Mouse (Mus musculus) G1E (cell line): ENCODE data around the gene 1700034I23Rik. TPM values are rescaled to one million over a fixed set of nuclear protein-coding genes. Genes with fewer than 3 reads are reported as not detected.
"Not testable (repeated sequence)": the region's sequence is repeated elsewhere in the genome, so short reads cannot be mapped to it uniquely, and the experiment has no call there.

Source experiments
- ATAC-seq: 2 replicates; pipeline ENCODE4 v1.8.0; 2016; ENCODE audit warnings: mild to moderate bottlenecking; ENCODE audit not compliant: insufficient number of reproducible peaks, poor library complexity, low FRiP score, severe bottlenecking; ENCODE audit errors: extremely low read depth
- DNase-seq: peaks from one replicate; pipeline ENCODE4 v3.0.0; 2012; ENCODE audit warnings: low spot score
- H3K27me3 ChIP-seq: 2 replicates; pipeline ENCODE4 v1.6.1; 2012; ENCODE audit warnings: mild to moderate bottlenecking, low read length, inconsistent platforms; ENCODE audit not compliant: insufficient read depth
- H3K36me3 ChIP-seq: replicated peaks from 2 replicates; pipeline ENCODE3; 2012; ENCODE audit warnings: mild to moderate bottlenecking, inconsistent platforms
- H3K4me1 ChIP-seq: 2 replicates; pipeline ENCODE4 v1.6.1; 2012; ENCODE audit warnings: low read depth, low read length, inconsistent platforms, mixed read lengths; ENCODE audit not compliant: insufficient read depth
- H3K4me3 ChIP-seq: 2 replicates; pipeline ENCODE4 v1.5.1; 2012; ENCODE audit warnings: low read depth, mild to moderate bottlenecking, inconsistent platforms, low read length, moderate library complexity, mixed read lengths
- H3K9me3 ChIP-seq: replicated peaks from 2 replicates; pipeline ENCODE4 v1.6.1; 2012; ENCODE audit warnings: inconsistent platforms
- CTCF ChIP-seq: IDR thresholded peaks from 2 replicates; pipeline ENCODE4 v1.5.1; 2012; ENCODE audit warnings: low read depth, low read length, inconsistent platforms, mixed read lengths
- GATA1 ChIP-seq: IDR thresholded peaks from 2 replicates; pipeline ENCODE4 v1.6.1; 2012; ENCODE audit warnings: borderline replicate concordance, low read length, inconsistent platforms, mixed read lengths
- GATA2 ChIP-seq: IDR thresholded peaks from 2 replicates; pipeline ENCODE4 v1.6.1; 2012; ENCODE audit warnings: low read depth, low read length, inconsistent platforms, borderline replicate concordance
- POLR2AphosphoS5 ChIP-seq: IDR thresholded peaks from 2 replicates; pipeline ENCODE4 v1.6.1; 2012; ENCODE audit warnings: low read depth, low read length, inconsistent platforms; ENCODE audit not compliant: insufficient replicate concordance
- TAL1 ChIP-seq: conservative IDR thresholded peaks from 2 replicates; pipeline ENCODE4 v1.6.1; 2012; ENCODE audit warnings: low read depth, low read length, inconsistent platforms, mixed read lengths
- polyA plus RNA-seq: library from polyadenylated mRNA; stranded (reverse); fragments of >175 nt; gene quantifications from 2 replicates; pipeline ENCODE4 v1.2.3, GENCODE M21; 2012
- total RNA-seq, 2 experiments: library from RNA; stranded (forward) in 1 of 2; stranded (reverse) in 1 of 2; fragments of 200-1000 nt in 1 of 2; fragments of >200 nt in 1 of 2; fragmentation: Nextera tagmentation in 1 of 2; gene quantifications; 2 replicates each; pipeline ENCODE4 v1.2.3; 2014 to 2017

1700034I23Rik gene
- total and polyA plus RNA-seq, 3 experiments: 0.22 TPM; not detected in 2

DNA sequence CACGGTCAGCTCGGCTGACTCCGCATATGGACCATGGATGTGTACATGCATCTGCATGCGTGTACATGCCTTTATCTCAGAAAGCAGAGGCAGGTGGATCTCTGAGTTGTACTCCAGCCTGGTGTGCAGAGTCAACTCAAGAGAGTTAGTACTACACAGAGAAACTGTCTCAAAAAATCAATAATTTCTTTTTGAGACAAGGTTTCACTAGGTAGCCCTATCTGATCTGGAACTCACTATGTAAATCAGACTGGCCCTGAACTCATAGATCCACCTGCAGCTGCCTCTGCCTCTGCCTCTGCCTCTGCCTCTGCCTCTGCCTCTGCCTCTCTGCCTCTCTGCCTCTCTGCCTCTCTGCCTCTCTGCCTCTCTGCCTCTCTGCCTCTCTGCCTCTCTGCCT is 36.2 kb upstream of the 1700034I23Rik start:
- Histone ChIP-seq H3K9me3 (no peaks in the 10 kb centered on the region), H3K36me3 (peaks cover 26% of the 10 kb centered on the region), H3K27me3 (no peaks in the 10 kb centered on the region), H3K4me1 (0 out of 2 replicates have a peak, but pooled peaks cover 3% of the 10 kb centered on the region), H3K4me3 (no peak overlapping the region)
- no peak for ATAC-seq
- no peak for DNase-seq
- TF ChIP-seq TAL1 (no peak), GATA2 (no peak), GATA1 (no peak)

DNA sequence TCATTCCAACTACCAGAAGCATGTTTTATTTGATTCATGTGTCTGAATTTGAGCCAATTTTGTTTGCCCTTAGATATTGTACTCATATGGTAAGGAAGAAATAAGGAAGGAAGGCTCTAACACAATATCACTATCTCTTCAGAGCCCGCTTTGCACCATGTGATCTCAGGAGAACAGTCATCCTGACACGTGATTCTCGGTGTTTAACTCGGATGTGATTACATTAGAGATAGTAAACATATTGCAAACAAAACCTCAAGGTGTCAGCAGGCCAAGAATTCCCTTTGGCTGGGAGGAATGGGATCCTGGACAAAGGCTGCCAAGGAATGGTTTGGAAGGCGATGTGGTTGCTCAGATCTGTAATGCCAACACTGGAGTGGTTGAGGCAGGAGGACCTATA is 35.8 kb upstream of the 1700034I23Rik start:
- no peak for TF ChIP-seq GATA1
- TF ChIP-seq CTCF: no peak
- no peak for TF ChIP-seq POLR2AphosphoS5
- TF ChIP-seq GATA2: no peak
- TF ChIP-seq TAL1: no peak
- DNase-seq (no peak), ATAC-seq (no peak)
- peaks cover 30% of the 10 kb centered on the region for H3K36me3 ChIP-seq
- 0 out of 2 replicates have a peak, but pooled peaks cover 3% of the 10 kb centered on the region for H3K4me1 ChIP-seq
- H3K9me3 ChIP-seq: no peaks in the 10 kb centered on the region
- H3K27me3 ChIP-seq: no peaks in the 10 kb centered on the region
- H3K4me3 ChIP-seq: no peak overlapping the region

DNA sequence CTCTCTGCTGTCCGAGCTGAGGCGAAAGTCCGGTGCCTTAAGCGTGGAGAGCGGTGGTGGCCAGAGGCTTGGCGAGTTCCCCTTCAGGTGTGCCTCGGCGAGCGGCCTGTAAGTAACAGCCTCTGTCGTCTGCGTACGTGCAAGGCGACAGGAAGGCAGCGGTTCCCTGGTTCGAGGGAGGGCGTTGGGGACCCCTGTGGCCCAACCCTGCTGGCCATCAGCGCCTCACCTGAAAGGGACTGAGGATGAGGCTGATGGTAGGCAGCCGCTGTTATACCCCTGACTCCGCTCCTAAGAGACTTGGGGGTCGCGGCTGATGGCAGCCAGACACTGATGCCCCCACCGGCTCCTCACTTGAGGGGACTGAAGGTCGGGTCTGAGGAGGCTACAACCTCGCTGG is 8.0 kb downstream of the 1700034I23Rik start:
- not testable (repeated sequence) for H3K27me3 ChIP-seq, H3K36me3 ChIP-seq, H3K9me3 ChIP-seq, H3K4me1 ChIP-seq
- DNase-seq (peak; percentile 2), ATAC-seq (peak; percentile 5; the same call in 1 of the 2 replicates)
- H3K4me3 ChIP-seq: peak overlapping the region; percentile 78

DNA sequence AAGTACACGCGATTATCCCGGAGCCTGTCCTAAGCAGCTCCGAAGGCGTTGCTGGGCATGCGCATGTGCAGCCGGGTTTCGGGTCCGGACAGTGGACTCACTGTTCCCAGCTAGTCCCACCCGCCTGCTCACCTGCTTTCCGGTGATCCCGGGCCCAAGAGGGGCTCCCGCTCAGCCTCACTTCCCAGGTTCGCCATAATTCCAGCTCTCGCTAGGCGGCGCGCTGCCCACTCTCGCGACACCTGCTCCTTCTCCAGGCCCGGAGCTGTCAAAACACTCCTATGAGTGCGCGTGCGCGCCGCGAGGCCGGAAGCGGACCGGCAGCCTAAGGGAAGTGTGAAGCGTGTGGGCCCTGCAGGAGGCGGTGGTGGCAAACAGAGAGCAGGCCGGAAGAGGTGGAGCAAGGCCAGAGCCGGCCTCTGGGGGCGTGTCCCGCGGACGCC is 8.5 kb downstream of the 1700034I23Rik start:
- H3K27me3 ChIP-seq, H3K9me3 ChIP-seq, H3K36me3 ChIP-seq, H3K4me1 ChIP-seq: not testable (repeated sequence)
- peak; percentile 94 for ATAC-seq
- peak; percentile 80 for DNase-seq
- H3K4me3 ChIP-seq: peak overlapping the region; percentile 78

DNA sequence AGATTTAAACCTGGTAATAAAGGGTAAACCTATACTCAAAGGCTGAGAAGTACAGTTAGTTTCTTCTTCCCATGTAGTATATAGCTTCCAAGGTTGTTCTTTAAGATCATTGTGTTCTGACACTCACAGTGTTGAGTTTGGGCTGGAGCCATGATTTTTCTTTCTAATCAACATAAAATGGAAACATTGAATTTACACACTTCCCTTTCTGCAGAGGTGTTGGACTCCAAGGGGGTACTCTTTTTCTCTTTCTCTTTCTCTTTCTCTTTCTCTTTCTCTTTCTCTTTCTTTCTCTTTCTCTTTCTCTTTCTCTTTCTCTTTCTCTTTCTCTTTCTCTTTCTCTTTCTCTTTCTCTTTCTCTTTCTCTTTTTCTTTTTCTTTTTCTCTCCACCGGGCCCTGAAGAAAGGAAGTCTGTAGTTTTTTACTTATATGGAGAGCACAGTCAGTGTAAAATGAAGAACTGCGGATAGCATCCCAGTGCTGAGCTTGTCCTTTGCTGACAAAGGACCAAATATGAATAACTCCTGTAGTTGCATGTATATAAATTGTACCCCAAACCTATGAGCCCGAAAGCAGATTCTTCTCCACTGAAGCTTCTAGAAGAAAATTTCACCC is 49.1 kb downstream of the 1700034I23Rik start:
- not testable (repeated sequence) for ATAC-seq, H3K4me1 ChIP-seq, H3K9me3 ChIP-seq, H3K36me3 ChIP-seq, H3K4me3 ChIP-seq, DNase-seq, H3K27me3 ChIP-seq

Other genes with a start within 250 kb of the 1700034I23Rik start
- gene Slc25a31, start 193.7 kb downstream of the 1700034I23Rik start, total RNA-seq (2014; fragmentation: Nextera tagmentation): not detected in 2 replicates
- 0.16 TPM in 1 of 2 replicates, not detected in the other for gene Slc25a31, start 193.7 kb downstream of the 1700034I23Rik start, total RNA-seq (2017)
- gene Slc25a31, start 193.7 kb downstream of the 1700034I23Rik start, polyA plus RNA-seq: not detected in 2 replicates
- gene Hspa4l, start 158.0 kb downstream of the 1700034I23Rik start, total RNA-seq (2014; fragmentation: Nextera tagmentation): 53.8 and 79.6 TPM in 2 replicates
- 49.0 and 67.8 TPM in 2 replicates for gene Hspa4l, start 158.0 kb downstream of the 1700034I23Rik start, total RNA-seq (2017)
- 12.8 and 13.2 TPM in 2 replicates for gene Hspa4l, start 158.0 kb downstream of the 1700034I23Rik start, polyA plus RNA-seq
- gene Plk4, start 102.5 kb downstream of the 1700034I23Rik start, total RNA-seq (2014; fragmentation: Nextera tagmentation): 115 and 124 TPM in 2 replicates
- 84.9 and 95.3 TPM in 2 replicates for gene Plk4, start 102.5 kb downstream of the 1700034I23Rik start, total RNA-seq (2017)
- 16.3 and 19.2 TPM in 2 replicates for gene Plk4, start 102.5 kb downstream of the 1700034I23Rik start, polyA plus RNA-seq
- gene Mfsd8, start 55.7 kb downstream of the 1700034I23Rik start, total RNA-seq (2014; fragmentation: Nextera tagmentation): 23.5 and 26.3 TPM in 2 replicates
- gene Mfsd8, start 55.7 kb downstream of the 1700034I23Rik start, total RNA-seq (2017): 7.0 and 7.3 TPM in 2 replicates
- gene Mfsd8, start 55.7 kb downstream of the 1700034I23Rik start, polyA plus RNA-seq: 0.83 and 1.3 TPM in 2 replicates
- 23.7 and 27.6 TPM in 2 replicates for gene Abhd18, start 55.6 kb downstream of the 1700034I23Rik start, total RNA-seq (2014; fragmentation: Nextera tagmentation)
- 24.6 and 29.1 TPM in 2 replicates for gene Abhd18, start 55.6 kb downstream of the 1700034I23Rik start, total RNA-seq (2017)
- 1.3 and 1.5 TPM in 2 replicates for gene Abhd18, start 55.6 kb downstream of the 1700034I23Rik start, polyA plus RNA-seq
- 68.6 and 76.3 TPM in 2 replicates for gene Larp1b, start 47.3 kb upstream of the 1700034I23Rik start, total RNA-seq (2014; fragmentation: Nextera tagmentation)
- 46.2 and 60.7 TPM in 2 replicates for gene Larp1b, start 47.3 kb upstream of the 1700034I23Rik start, total RNA-seq (2017)
- 31.1 and 36.0 TPM in 2 replicates for gene Larp1b, start 47.3 kb upstream of the 1700034I23Rik start, polyA plus RNA-seq
- gene Pgrmc2, start 180.5 kb upstream of the 1700034I23Rik start, total RNA-seq (2014; fragmentation: Nextera tagmentation): 20.2 and 26.9 TPM in 2 replicates
- gene Pgrmc2, start 180.5 kb upstream of the 1700034I23Rik start, total RNA-seq (2017): 12.9 and 15.4 TPM in 2 replicates
- gene Pgrmc2, start 180.5 kb upstream of the 1700034I23Rik start, polyA plus RNA-seq: 14.0 and 16.8 TPM in 2 replicates